Mouse (Mus musculus) cerebellum, adult 11-12 months (tissue): ENCODE results near the gene Trim80.
"Not testable (repeated sequence)": the region's sequence is repeated elsewhere in the genome, so short reads cannot be mapped to it uniquely, and the experiment has no call there.

Experiments
- DNase-seq: peaks from one replicate; pipeline ENCODE4 v3.0.0; 2022

The Trim80 gene

DNA sequence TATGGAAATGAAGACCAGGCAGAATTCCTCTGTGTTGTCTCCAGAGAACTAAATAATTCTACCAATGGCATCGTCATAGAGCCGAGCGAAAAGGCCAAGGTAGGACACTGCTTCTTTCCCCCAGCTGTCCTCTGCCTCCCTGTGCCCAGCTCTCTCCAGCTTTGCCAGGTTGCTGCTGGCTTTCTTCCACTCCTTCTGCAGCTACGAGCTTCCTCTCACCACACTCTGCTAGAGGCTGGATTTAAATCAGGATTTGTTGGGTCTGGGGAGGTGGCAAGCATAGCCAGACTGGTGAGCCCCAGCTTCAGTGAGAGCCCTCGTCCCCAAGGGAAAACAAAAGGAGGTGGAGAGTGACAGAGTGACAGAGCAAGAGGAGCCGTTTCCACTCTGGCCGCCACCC is 11.0 kb upstream of the Trim80 start:
- DNase-seq, result peak; percentile 58

DNA sequence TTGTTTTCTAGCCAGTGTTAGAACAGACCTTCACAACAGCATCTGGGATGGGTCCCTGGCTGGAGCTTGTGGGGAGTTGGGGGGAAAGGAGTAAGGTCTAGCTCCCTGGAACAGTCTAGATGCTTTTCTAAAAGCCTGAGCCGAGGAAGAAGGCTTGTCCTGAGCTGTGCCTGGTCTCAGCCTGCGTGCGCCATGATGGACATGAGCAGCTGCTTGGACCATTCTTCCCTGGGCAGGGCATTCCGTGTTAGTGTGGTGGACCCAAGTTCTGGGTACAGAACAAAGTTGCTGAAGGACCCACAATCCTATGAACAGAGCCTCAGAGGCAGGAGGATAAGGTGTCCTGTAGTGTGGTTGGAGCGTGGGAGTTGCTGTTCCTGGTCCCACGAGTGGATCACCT is 9.8 kb upstream of the Trim80 start:
- no peak for DNase-seq

DNA sequence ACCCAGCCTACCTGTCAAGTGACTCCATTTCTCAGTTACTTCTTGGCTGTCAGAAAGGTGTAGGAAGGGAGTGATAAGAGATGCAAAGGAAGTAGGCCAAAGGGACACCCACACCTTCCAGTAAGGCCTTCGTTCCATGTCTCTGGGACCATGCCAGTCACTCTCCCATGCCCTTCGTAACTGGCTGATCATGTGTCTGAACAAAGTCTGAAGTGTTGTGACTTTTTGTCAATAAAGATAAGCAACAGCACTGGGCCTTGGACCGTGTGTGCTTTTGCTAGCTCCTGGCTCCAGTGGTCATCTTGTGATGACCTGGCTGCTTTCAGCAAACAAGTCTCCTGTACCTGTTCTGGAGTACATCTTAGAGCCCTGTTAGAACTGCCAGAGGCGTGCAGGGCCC is 7.5 kb upstream of the Trim80 start:
- DNase-seq, result no peak

GRCm38 (mm10) chr11:115433342-115433741 is 7.0 kb upstream of the Trim80 start:
- no peak for DNase-seq

GRCm38 (mm10) chr11:115435596-115436337 is 4.6 kb upstream of the Trim80 start:
- DNase-seq, result peak; percentile 80

DNA sequence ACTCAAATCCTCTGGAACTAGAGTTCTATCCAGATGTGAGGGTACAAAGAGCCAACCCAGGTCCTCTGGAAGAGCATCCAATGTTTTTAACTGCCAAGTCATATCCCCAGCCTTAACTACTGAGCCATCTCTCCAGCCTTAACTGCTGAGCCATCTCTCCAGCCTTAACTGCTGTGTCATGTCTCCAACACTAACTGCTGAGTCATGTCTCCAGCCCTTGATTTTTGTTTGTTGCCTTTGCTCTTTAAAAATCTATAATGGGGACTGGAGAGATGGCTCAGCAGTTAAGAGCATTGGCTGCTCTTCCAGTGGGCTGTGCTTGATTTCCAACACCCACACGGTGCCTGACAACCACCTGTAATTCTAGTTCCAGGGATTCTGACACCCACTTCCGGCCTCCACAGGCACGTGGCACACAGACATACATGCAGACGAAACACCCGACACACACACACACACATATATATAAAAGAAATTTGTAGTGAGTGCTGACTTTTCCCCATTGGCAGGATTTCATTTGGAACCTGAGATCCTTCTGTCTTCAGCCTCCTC is 2.7 kb upstream of the Trim80 start:
- no peak for DNase-seq

DNA sequence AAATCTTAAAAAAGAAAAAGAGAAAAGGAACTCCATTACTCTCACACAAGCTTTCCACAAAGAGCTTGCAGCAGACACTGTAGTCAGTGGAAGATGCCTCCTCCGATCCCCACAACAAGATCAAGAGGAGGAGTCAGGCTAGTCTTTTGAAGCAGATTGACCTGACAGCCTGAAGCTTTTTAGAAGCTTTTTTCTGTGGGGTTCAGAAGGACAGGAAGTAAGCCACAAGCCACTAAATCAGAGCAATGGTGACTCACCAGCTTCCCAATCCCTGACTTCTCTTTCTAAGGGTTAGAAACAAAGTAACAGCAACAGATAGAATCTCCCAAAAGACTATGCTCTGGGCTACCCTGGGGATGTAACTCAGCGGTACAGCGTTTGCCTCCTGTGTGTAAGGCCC is 1.0 kb upstream of the Trim80 start:
- DNase-seq, result no peak

DNA sequence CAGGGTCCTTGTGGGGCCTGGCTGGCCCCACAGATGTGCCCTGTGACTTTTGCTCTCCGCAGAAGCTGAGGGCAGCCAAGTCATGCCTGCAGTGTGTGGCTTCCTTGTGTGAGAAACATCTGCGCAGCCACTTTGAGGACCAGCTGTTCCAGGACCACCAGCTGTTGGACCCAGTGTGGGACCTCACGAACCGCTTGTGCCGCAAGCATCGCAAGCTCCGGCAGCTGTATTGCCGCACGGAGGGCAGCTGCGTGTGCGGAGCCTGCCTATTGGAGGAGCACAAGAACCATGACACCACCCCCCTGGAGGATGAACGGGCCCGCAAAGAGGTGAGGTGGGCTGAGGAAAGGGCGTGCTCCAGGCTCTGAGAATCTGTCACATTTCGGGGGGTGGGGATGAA is 1.1 kb downstream of the Trim80 start:
- DNase-seq, result no peak

DNA sequence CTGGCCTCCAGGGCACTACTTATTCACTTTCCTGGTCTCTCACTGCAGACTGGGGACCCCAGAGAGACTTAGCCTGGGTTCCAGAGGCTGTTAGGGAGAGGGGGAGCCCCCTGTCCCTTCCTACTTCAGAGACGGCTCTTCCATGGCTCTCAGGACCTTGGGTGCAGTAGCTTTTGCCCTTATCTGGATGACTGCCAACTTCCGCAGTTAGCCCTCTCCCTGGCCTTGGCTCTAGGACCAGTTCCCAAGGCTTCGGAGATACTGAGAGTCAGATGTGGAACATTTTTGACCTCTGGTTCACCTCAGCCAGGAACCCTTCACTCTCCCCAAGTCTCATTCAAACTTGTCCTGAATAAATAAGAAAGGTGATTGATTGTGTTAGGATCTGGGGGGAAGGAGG is 6.6 kb downstream of the Trim80 start:
- no peak for DNase-seq

DNA sequence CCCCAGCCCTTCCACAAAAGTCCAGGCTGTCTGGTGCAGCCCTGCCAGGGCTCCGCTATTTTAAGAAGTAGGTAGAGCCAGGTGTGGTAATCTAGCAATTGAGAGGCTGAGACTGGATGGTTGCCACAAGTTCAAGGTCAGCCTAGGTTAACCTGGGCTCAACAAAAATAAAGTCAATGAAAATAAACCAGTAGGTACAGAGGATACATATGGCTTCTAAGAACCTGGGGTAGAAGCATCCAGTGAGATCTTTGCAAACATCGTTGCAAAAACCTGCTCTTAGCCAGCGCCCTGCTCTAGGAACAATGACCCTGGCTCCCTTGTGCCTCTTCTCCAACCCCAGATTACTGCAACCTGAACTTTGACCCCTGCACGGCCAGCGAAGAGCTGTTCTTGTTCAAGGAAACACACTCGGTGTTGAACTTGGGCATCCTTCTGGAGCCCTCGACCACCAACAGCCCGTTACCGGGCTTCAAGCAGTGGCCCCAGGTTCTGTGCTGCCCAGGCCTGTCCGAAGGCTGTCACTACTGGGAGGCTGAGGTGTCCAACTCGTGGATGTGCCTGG is 7.1 kb downstream of the Trim80 start:
- DNase-seq, result no peak

DNA sequence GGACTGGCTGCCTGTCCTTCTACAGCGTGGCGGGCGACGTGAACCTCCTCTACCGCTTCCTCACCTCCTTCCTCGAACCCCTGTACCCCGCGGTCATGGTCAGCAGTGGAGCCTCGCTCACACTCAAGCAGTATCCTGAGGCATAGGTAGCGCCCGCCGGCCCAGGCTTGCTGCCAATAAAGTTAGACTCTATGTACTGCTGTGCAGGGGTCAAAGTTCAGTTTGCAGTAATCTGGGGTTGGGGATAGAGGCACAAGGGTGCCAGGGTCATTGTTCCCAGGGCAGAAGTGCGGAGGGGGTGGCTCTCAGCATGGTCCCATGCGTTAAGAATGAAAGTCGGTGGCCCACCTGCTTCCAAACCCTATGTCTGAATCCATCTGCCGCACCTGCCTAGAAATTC is 7.7 kb downstream of the Trim80 start:
- no peak for DNase-seq

- no peak for DNase-seq
Measured at GRCm38 (mm10) chr11:115448998-115449397, 8.7 kb downstream of the Trim80 start.

GRCm38 (mm10) chr11:115450176-115450575 is 9.8 kb downstream of the Trim80 start:
- no peak for DNase-seq

GRCm38 (mm10) chr11:115451781-115452241 is 11.5 kb downstream of the Trim80 start:
- DNase-seq, result no peak

GRCm38 (mm10) chr11:115452281-115452860 is 12.0 kb downstream of the Trim80 start:
- DNase-seq, result no peak

- DNase-seq, result no peak
Measured at GRCm38 (mm10) chr11:115453306-115453705, 13.0 kb downstream of the Trim80 start.

DNA sequence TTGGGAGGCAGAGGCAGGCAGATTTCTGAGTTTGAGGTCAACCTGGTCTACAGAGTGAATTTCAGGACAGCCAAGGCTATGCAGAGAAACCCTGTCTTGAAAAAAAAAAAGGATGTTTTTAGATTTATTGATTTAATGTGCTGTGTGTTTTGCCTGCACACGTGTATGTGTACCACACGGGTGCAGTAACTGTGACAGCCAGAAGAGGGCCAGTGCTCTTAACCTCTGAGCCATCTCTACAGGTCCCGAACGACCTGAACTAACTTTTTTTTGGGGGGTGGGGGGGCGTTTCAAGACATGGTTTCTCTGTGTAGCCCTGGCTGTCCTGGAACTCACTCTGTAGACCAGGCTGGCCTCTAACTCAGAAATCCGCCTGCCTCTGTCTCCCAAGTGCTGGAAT is 14.5 kb downstream of the Trim80 start:
- not testable (repeated sequence) for DNase-seq

- no peak for DNase-seq
Measured at GRCm38 (mm10) chr11:115455619-115456018, 15.3 kb downstream of the Trim80 start.

- DNase-seq, result no peak
Measured at GRCm38 (mm10) chr11:115456182-115456581, 15.8 kb downstream of the Trim80 start.

GRCm38 (mm10) chr11:115457405-115457804 is 17.1 kb downstream of the Trim80 start:
- DNase-seq, result no peak

- no peak for DNase-seq
Measured at GRCm38 (mm10) chr11:115460976-115461375, 20.6 kb downstream of the Trim80 start.

GRCm38 (mm10) chr11:115461846-115462242 is 21.5 kb downstream of the Trim80 start:
- DNase-seq, result no peak

DNA sequence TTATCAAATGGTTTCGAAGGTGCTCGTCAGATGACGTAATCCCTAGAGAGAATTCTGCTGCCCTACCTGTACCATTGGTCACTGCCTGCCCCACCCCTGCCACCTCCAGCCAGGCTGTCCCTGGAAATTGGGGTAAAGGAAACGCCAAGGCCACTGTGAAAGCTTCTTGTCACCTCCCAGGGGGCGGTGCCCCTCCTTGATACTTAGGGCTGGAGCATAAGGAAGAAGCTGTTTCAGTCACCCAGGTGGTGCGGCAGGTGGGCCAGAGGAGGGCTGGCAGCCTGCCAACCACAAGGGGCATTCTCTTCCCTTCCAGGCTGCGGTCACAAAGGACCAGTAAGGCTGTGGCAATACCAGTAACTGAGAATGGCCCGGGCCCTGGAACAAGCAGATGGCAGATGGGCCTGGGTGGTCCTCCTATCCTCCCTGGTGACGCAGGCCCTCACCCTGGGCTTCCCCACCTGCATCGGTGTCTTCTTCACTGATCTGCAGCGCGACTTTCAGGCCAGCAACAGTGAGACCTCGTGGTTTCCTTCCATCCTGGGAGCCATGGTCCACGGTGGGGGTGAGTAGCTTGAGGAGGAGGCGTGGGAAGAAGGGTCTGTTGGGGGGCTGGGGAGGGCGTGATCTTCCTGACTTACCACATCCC is 22.0 kb downstream of the Trim80 start, which contains the start of gene Slc16a5:
Gene Slc16a5 (plus strand): TSS at position 232 of the 649 bp plus-strand sequence.
- DNase-seq, result no peak
